Mouse (Mus musculus): ENCODE results near the gene Urad.

DNA sequence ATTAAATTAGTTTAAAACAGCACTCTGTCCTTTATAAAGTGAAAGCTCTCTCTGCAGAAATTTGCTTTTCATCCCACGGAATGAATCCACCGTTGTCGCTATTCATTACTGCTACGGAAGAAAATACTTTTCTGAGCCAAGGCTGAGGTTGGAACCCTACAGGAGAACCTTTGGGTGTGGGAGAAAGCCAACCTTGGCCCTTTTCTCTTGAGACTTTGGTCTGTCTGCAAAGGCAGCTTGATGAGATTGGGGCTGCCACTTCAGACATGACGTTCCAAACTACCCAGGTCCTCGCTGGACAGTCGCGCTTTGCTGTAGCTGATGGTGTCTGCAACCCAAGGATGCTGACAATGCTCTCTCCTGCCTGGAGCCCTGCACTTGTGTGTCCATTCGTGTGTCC, 13.8 kb downstream of the Urad start:
- TF ChIP-seq POLR2A (IDR thresholded peaks at IDR 0.05; ENCODE audit: low read depth, low read length) (no peak), CTCF (IDR thresholded peaks at IDR 0.05; ENCODE audit: extremely low read depth, insufficient read depth, insufficient read length, insufficient replicate concordance) (no peak)

Data from spleen, adult 2 months (tissue).